Mouse (Mus musculus) neutrophil, adult 5-6 weeks (primary cell): ENCODE measurements around the gene Cyp2d40. TPM values are rescaled to one million over a fixed set of nuclear protein-coding genes. Genes with fewer than 3 reads are reported as not detected.
"Not testable (repeated sequence)": the region's sequence is repeated elsewhere in the genome, so short reads cannot be mapped to it uniquely, and the experiment has no call there.

Experiments used
- ATAC-seq: fragments of 151-379, 151-347 bp; 2 replicates; pipeline ENCODE4 v1.8.0; 2017; ENCODE audit warnings: mild to moderate bottlenecking, moderate TSS enrichment; ENCODE audit not compliant: insufficient number of reproducible peaks, poor library complexity, low FRiP score, severe bottlenecking; ENCODE audit errors: extremely low read depth
- total RNA-seq: library from RNA; stranded (forward); fragments of 200-1000 nt; gene quantifications from 2 replicates; pipeline ENCODE4 v1.2.3, GENCODE M21; 2017

Gene Cyp2d40
- not detected in 2 replicates for total RNA-seq

- ATAC-seq, result no peak
These were observed at the start of gene Cyp2d40 for GRCm38 (mm10) chr15:82763631-82764420. TSS of gene Cyp2d40 (minus strand) at chr15:82764183.

- ATAC-seq, result no peak
These were observed 46.6 kb upstream of the Cyp2d40 start for GRCm38 (mm10) chr15:82810556-82810955.

GRCm38 (mm10) chr15:82809511-82809910 is 45.5 kb upstream of the Cyp2d40 start:
- no peak for ATAC-seq

- no peak for ATAC-seq
These were observed 43.2 kb upstream of the Cyp2d40 start for GRCm38 (mm10) chr15:82806969-82807763.

DNA sequence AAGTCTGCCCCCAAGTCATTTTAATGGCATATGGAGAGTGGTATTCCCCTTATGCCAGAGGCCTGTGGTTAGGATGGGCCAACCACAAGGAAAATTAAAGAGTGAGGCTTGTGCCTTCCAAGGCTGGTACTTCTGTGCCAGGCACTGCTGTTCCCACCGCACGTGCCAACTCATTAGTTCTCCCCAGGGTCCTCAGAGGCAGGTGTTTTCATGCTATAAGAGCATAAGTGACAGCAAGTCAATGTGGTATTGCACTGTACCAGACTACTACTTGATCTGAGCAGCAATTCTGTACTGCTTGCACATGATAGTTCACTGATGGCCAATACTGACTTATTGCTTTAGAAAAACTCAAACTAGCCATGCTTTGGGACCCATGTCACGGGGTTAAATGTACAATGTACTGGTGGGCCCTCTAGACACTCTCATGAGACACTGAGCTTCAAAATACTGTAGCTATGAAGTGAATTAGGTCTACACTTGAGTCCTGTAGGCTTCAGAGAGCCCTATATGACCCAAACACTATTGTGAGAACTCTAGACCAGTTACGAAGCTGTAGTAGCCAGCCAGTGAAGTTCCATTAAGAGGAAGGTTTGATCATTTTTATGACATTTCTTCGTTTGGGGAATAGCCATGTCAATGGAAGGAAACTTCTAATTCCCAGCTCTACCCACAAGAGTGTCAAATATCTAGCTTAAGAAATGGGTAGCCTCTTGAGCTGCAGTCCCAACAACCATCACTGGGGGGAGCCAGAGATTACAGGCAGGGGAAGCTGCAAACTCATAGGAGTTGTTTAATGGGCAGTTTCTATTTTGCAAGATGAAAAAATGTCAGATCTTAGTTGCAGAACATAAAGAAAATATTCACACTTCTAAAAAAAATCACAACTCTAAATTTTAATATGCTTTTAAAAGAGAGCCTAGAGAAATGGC is 41.0 kb upstream of the Cyp2d40 start:
- ATAC-seq, result peak; percentile 62; the same call in 1 of the 2 replicates

- no peak for ATAC-seq
These were observed 32.0 kb upstream of the Cyp2d40 start for GRCm38 (mm10) chr15:82795936-82796440.

DNA sequence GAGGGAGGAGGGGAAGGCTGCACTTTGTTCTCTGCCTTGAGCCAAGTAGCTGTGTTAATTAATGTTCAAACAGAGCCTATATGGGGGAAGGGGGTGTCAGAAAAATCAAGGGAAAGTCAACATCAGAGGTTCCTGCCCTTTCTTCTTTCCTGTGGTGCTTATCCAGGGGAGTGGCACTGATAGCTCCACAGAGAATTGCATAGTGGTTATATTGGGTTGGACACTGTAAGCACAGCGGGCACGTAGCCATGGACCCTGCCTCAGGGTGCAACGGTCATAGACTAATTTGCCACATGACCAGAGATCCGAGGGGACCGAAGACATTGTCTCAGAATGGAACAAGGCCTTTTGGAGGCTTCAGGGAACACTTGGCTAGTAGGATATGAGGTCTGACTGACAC is 30.3 kb upstream of the Cyp2d40 start, which contains the start of gene Cyp2d26:
Cyp2d26 (minus strand) TSS at position 18 of the 400 bp plus-strand sequence.
- no peak for ATAC-seq

DNA sequence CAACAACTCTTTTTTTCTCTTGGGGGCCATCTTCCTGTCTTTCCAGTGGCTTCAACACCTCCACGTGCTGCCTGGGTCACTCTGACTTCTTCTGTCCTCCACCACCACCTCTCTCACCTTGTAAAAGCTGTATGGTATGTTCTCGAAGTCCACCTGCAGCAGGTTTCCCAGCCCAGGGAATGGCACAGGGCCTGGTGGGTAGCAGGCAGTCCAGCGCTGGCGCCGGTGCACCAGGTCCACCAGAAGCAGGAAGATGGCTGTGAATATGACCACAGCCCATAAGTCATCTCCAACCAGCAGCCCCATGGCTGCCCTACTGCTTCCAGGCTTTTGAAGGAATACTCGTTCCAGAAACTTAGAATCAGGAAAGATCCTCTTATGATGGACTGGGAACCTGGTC is 29.9 kb upstream of the Cyp2d40 start:
- no peak for ATAC-seq

DNA sequence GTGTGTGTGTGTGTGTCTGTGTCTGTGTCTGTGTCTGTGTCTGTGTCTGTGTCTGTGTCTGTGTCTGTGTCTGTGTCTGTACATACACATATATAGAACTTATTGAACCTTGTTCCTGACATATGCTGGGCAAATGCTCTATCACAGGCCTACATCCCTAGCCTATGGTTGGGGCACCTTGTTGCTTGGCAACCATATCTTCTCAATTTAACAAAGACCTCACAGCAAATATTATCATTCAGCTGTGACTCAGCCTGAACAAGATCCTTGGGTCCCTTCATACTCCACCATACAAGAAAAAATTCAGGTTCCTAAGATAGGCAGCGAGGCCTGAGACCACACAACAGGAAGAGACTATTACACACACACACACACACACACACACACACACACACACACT is 29.5 kb upstream of the Cyp2d40 start:
- ATAC-seq, result no peak

- ATAC-seq, result no peak
These were observed 28.6 kb upstream of the Cyp2d40 start for GRCm38 (mm10) chr15:82792566-82792965.

GRCm38 (mm10) chr15:82784581-82784980 is 20.6 kb upstream of the Cyp2d40 start:
- no peak for ATAC-seq

GRCm38 (mm10) chr15:82783800-82784199 is 19.8 kb upstream of the Cyp2d40 start:
- ATAC-seq, result no peak

GRCm38 (mm10) chr15:82777856-82778255 is 13.9 kb upstream of the Cyp2d40 start:
- not testable (repeated sequence) for ATAC-seq

- no peak for ATAC-seq
These were observed 2.0 kb upstream of the Cyp2d40 start for GRCm38 (mm10) chr15:82765943-82766342.

DNA sequence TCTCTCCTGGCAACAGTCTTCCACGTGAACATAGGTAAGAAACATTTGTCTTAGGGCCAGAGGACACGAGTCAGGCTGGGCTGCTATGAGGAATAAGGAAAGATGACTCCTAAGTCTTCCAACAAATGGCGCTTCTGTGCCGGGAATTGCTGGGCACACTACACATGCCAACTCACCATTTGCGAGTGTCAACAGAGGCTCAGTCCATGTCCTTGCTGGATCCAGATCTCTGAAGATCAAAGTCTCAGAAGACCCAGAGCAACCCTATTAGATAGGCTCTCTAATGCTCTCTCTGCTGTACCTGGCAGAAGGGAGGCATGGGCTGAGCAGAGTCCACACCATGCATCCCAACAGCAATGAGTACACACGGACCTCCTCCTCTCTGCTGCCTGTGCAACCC is 898 bp upstream of the Cyp2d40 start:
- ATAC-seq, result no peak

GRCm38 (mm10) chr15:82748141-82748540 is 15.8 kb downstream of the Cyp2d40 start:
- no peak for ATAC-seq

- no peak for ATAC-seq
These were observed 16.5 kb downstream of the Cyp2d40 start for GRCm38 (mm10) chr15:82747516-82747915.

GRCm38 (mm10) chr15:82733331-82733925 is 30.6 kb downstream of the Cyp2d40 start:
- not testable (repeated sequence) for ATAC-seq
